Mouse (Mus musculus): Measurements from ENCODE around the gene Iqcf1. TPM values are rescaled to one million over a fixed set of nuclear protein-coding genes. Genes with fewer than 3 reads are reported as not detected.

Gene Iqcf1
- polyA plus RNA-seq (2014; fragmentation: Illumina TruSeq; extraction: RNeasy Lipid Tissue Mini Kit (QIAGEN cat#74804); ENCODE audit: low read depth, low replicate concordance): not detected

DNA sequence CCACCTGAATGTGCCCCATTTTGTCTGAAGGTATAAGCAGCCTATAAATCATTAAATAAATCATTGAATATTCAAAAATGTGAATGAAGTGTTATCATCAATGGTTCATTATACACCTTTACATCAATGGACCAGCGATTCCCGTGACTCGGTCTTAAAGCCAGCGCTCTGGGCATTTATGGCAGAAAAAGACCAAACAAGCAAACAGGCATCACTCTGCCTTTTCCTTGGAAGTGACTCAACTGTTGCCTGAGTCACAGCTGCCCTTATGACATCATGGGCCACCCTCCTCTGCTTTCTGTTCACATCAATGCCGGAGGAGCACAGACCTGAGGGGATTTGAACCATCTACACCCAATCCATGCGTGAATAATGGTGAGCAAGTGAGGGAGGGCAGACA lies at the start of gene Iqcf1:
Iqcf1 (plus strand) TSS at position 301 of the 400 bp plus-strand sequence.

DNA sequence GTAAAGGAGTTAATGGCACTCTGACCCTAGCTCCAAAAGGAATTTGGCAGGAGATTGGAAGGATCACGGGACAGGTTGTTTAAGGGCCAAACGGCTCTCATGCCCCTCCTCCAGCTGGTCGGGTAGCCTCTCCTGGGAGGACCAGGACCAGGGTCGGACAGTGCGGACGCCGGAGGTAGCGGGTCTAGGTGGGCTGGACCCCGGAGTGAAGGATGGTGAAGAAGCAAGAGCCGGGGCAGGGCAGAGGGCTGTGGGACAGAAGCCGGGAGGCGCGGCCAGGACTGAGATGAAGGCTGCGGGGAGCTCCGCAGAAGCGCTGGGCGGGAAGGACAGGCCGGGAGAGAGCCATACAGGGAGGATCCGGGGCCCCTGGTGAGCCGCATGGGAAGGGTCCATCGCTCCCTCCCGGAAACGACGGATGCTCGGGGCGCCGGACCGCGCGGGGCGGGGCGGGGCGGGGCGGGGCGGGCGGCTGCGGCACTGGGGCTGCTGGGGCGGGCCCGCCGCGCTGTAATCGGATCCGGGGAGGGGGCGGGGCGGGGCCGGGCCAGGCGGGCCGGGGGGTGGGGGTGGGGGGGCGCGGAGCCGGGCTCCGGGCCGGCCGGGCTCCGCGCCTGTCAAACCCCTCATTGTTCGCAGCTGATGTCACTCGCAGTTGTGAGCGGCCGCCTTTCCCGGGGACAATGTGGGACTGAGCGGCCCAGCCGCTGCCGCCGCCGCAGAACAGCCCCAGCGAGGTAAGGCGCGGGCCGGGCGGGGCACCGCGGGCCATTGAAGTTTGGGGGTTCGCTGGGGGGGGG lies 46.3 kb upstream of the Iqcf1 start, which contains the start of gene Pcbp4:
Pcbp4 (plus strand) TSS at position 21 of the 800 bp plus-strand sequence.

GRCm38 (mm10) chr9:106465571-106466200 lies 34.1 kb upstream of the Iqcf1 start, which contains the start of gene Gpr62:
Gpr62 (minus strand) TSS chr9:106465938.

DNA sequence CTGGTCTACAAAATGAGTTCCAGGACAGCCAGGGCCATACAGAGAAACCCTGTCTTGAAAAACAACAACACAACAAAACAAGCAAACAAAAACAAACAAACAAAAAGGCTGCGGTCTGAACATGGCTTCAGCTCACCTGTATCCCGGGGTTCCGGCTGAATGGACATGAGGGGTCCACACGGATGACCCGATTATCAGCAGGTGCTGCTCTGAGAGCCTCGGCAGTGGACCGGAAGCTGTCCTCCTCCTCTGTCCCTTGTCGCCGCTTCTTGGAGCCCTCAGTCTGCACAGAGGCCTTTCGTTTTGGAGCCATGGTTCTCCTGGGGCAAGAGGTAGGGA lies 24.1 kb upstream of the Iqcf1 start, which contains the start of gene Rrp9:
Rrp9 (plus strand) TSS at position 301 of the 339 bp plus-strand sequence.

GRCm38 (mm10) chr9:106476924-106477484 lies 22.8 kb upstream of the Iqcf1 start, which contains the start of gene Parp3:
Parp3 (minus strand) TSS chr9:106476949.

DNA sequence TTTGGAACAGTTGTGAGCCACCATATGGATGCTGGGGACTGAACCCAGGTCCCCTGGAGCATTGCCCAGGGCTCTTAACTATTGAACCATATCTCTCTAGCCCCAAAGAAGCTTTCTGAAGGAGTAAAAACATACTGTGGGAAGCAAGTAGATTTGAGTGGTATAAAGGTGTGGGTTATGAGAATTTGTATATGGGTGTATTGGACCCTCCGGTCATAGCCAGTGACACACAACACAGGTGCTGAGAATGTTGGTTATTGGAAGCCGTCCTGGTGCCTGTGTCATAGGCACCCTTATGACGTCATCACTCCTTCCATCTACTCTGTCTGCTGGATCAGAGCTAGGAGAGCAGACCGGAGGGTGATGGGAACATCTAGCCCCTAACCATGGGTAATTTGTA lies 14.5 kb downstream of the Iqcf1 start, which contains the start of gene Iqcf5:
Iqcf5 (plus strand) TSS at position 301 of the 400 bp plus-strand sequence.

Other genes with a start within 250 kb of the Iqcf1 start
- 2.1 TPM for gene Poc1a, start 218.9 kb upstream of the Iqcf1 start, polyA plus RNA-seq (2014; fragmentation: Illumina TruSeq; extraction: RNeasy Lipid Tissue Mini Kit (QIAGEN cat#74804); ENCODE audit: low read depth, low replicate concordance)
- 15.3 TPM for gene Dusp7, start 131.3 kb upstream of the Iqcf1 start, polyA plus RNA-seq (2014; fragmentation: Illumina TruSeq; extraction: RNeasy Lipid Tissue Mini Kit (QIAGEN cat#74804); ENCODE audit: low read depth, low replicate concordance)
- 46.6 TPM for gene Rpl29, start 70.5 kb upstream of the Iqcf1 start, polyA plus RNA-seq (2014; fragmentation: Illumina TruSeq; extraction: RNeasy Lipid Tissue Mini Kit (QIAGEN cat#74804); ENCODE audit: low read depth, low replicate concordance)
- gene Acy1, start 61.6 kb upstream of the Iqcf1 start, polyA plus RNA-seq (2014; fragmentation: Illumina TruSeq; extraction: RNeasy Lipid Tissue Mini Kit (QIAGEN cat#74804); ENCODE audit: low read depth, low replicate concordance): 2.6 TPM
- gene Abhd14b, start 52.5 kb upstream of the Iqcf1 start, polyA plus RNA-seq (2014; fragmentation: Illumina TruSeq; extraction: RNeasy Lipid Tissue Mini Kit (QIAGEN cat#74804); ENCODE audit: low read depth, low replicate concordance): 22.5 TPM
- gene Abhd14a, start 52.3 kb upstream of the Iqcf1 start, polyA plus RNA-seq (2014; fragmentation: Illumina TruSeq; extraction: RNeasy Lipid Tissue Mini Kit (QIAGEN cat#74804); ENCODE audit: low read depth, low replicate concordance): 2.9 TPM
- 1.1 TPM for gene Pcbp4, start 46.7 kb upstream of the Iqcf1 start, polyA plus RNA-seq (2014; fragmentation: Illumina TruSeq; extraction: RNeasy Lipid Tissue Mini Kit (QIAGEN cat#74804); ENCODE audit: low read depth, low replicate concordance)
- not detected for gene Gpr62, start 34.0 kb upstream of the Iqcf1 start, polyA plus RNA-seq (2014; fragmentation: Illumina TruSeq; extraction: RNeasy Lipid Tissue Mini Kit (QIAGEN cat#74804); ENCODE audit: low read depth, low replicate concordance)
- not detected for gene Rrp9, start 24.0 kb upstream of the Iqcf1 start, polyA plus RNA-seq (2014; fragmentation: Illumina TruSeq; extraction: RNeasy Lipid Tissue Mini Kit (QIAGEN cat#74804); ENCODE audit: low read depth, low replicate concordance)
- gene Parp3, start 23.0 kb upstream of the Iqcf1 start, polyA plus RNA-seq (2014; fragmentation: Illumina TruSeq; extraction: RNeasy Lipid Tissue Mini Kit (QIAGEN cat#74804); ENCODE audit: low read depth, low replicate concordance): 11.2 TPM
- not detected for gene Iqcf5, start 14.6 kb downstream of the Iqcf1 start, polyA plus RNA-seq (2014; fragmentation: Illumina TruSeq; extraction: RNeasy Lipid Tissue Mini Kit (QIAGEN cat#74804); ENCODE audit: low read depth, low replicate concordance)
- gene Iqcf3, start 61.7 kb downstream of the Iqcf1 start, polyA plus RNA-seq (2014; fragmentation: Illumina TruSeq; extraction: RNeasy Lipid Tissue Mini Kit (QIAGEN cat#74804); ENCODE audit: low read depth, low replicate concordance): not detected
- gene Iqcf4, start 71.0 kb downstream of the Iqcf1 start, polyA plus RNA-seq (2014; fragmentation: Illumina TruSeq; extraction: RNeasy Lipid Tissue Mini Kit (QIAGEN cat#74804); ENCODE audit: low read depth, low replicate concordance): not detected
- gene Iqcf6, start 126.6 kb downstream of the Iqcf1 start, polyA plus RNA-seq (2014; fragmentation: Illumina TruSeq; extraction: RNeasy Lipid Tissue Mini Kit (QIAGEN cat#74804); ENCODE audit: low read depth, low replicate concordance): not detected
- not detected for gene Grm2, start 156.1 kb downstream of the Iqcf1 start, polyA plus RNA-seq (2014; fragmentation: Illumina TruSeq; extraction: RNeasy Lipid Tissue Mini Kit (QIAGEN cat#74804); ENCODE audit: low read depth, low replicate concordance)
- gene Tex264, start 186.0 kb downstream of the Iqcf1 start, polyA plus RNA-seq (2014; fragmentation: Illumina TruSeq; extraction: RNeasy Lipid Tissue Mini Kit (QIAGEN cat#74804); ENCODE audit: low read depth, low replicate concordance): 2.6 TPM